ENCODE assay signal across 8 mouse cellular contexts in the genomic region with DNA sequence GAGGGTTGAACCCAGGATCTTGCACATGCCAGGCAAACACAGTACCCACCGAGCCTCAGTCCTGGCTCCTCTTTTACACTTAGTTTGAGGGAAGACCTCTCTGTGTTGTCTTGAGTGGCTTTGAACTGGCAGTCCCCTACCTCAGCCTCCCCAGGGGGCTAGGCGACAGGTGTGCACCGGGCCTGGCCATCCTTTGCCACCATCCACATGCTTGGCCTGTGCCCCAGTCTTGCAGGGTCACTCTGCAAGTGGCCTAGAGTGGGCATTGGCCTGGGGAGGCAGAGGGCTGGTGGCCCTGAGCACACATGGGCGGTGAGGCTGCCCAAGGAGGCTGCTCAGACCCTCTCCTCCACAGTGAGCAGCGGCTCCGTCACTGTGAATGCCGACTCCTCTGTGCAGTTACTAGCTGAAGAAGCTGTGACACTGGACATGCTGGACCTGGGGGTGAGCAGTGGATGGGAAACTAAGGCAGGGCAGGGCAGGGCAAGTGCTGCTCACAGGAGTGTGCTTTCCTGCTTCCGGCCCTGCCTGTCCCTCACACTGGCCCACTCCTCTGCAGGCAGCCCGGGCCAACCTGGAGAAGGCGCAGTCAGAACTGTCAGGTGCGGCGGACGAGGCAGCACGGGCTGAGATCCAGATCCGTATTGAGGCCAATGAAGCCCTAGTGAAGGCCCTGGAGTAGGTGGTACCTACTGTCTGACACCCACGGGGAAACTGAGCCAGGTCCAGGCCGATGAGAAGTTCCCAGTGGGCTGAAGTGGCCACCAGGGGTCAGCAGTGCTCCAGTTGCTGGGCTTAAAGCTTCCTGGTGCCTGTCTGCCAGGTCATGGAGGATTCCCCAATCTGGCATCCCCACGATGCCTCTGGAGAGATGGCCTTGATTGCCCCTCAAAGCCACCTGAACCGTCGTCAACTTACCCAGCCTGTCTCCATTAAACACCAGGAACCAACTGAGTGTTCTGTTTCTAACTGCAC. TPM values are rescaled to one million over a fixed set of nuclear protein-coding genes. Genes with fewer than 3 reads are reported as not detected.
DNase-seq lines count a peak whose midpoint lies in the region; ATAC-seq and TF ChIP-seq lines count a peak whose summit lies in the region.

No protein-coding gene starts in this region.

- no peaks in the 10 kb centered on the region for H3K27me3 ChIP-seq in heart, embryonic 14.5 days (ENCODE audit: control insufficient read depth, insufficient read depth, low read length)
- H3K27me3 ChIP-seq in kidney, postnatal 0 days (ENCODE audit: insufficient read depth, low read length) = no peaks in the 10 kb centered on the region
- H3K27me3 ChIP-seq in liver, postnatal 0 days (ENCODE audit: insufficient read depth, low read length) = no peaks in the 10 kb centered on the region

- WGBS in heart, embryonic 14.5 days = 67% methylated on average over 20 of the region's 20 CpGs
- 72% methylated on average over 20 of the region's 20 CpGs for WGBS in kidney, postnatal 0 days
- WGBS in liver, postnatal 0 days (ENCODE audit: insufficient replicate concordance) = 76% methylated on average over 20 of the region's 20 CpGs

- H3K36me3 ChIP-seq in heart, embryonic 14.5 days (ENCODE audit: control insufficient read depth, insufficient read depth, low read length) = peaks cover 46% of the 10 kb centered on the region
- peaks cover 28% of the 10 kb centered on the region for H3K36me3 ChIP-seq in kidney, postnatal 0 days (ENCODE audit: insufficient read depth, low read length)
- H3K36me3 ChIP-seq in liver, postnatal 0 days (replicated peaks; ENCODE audit: insufficient read depth, low read length) = peaks cover 26% of the 10 kb centered on the region

- TF ChIP-seq CTCF in kidney, postnatal 0 days (IDR thresholded peaks at IDR 0.05; ENCODE audit: low read depth) = peak; percentile 91
- TF ChIP-seq CTCF in liver, postnatal 0 days (IDR thresholded peaks at IDR 0.05; ENCODE audit: low read depth) = peak; percentile 92

- no peak for ATAC-seq in heart, embryonic 14.5 days (ENCODE audit: insufficient number of reproducible peaks, insufficient read depth, low FRiP score, low read depth)
- no peak for ATAC-seq in kidney, postnatal 0 days (replicated peaks; ENCODE audit: low FRiP score, low read depth)
- ATAC-seq in liver, postnatal 0 days = no peak

- peak overlapping the region; percentile 25; the same call in 1 of the 2 replicates for H3K4me2 ChIP-seq in heart, embryonic 14.5 days (ENCODE audit: low read length)
- H3K4me2 ChIP-seq in kidney, postnatal 0 days (ENCODE audit: low read length) = no peak overlapping the region
- H3K4me2 ChIP-seq in liver, postnatal 0 days (ENCODE audit: low read depth, low read length) = peak overlapping the region; percentile 96; the same call in 1 of the 2 replicates

- no peak overlapping the region for H3K4me3 ChIP-seq in heart, embryonic 14.5 days (ENCODE audit: control insufficient read depth in 1 of 2, insufficient read depth in 1 of 2, low read depth in 1 of 2, low read length in 2 of 2)
- H3K4me3 ChIP-seq in kidney, postnatal 0 days (replicated peaks; ENCODE audit: low read depth, low read length) = no peak overlapping the region
- no peak overlapping the region for H3K4me3 ChIP-seq in liver, postnatal 0 days (ENCODE audit: low read depth, low read length)

- H3K9ac ChIP-seq in heart, embryonic 14.5 days (ENCODE audit: low read length) = peak overlapping the region; percentile 99; the same call in 1 of the 2 replicates
- H3K9ac ChIP-seq in kidney, postnatal 0 days (ENCODE audit: low read depth, low read length) = no peak overlapping the region
- H3K9ac ChIP-seq in liver, postnatal 0 days (replicated peaks) = no peak overlapping the region

- H3K9me3 ChIP-seq in heart, embryonic 14.5 days (ENCODE audit: control insufficient read depth, low read length) = no peaks in the 10 kb centered on the region
- H3K9me3 ChIP-seq in kidney, postnatal 0 days (replicated peaks; ENCODE audit: low read length) = no peaks in the 10 kb centered on the region
- H3K9me3 ChIP-seq in liver, postnatal 0 days (ENCODE audit: low read length) = no peaks in the 10 kb centered on the region

- peak overlapping the region in 1 of 2 experiments; percentile 99; a peak in 1 of 4 replicates for H3K27ac ChIP-seq in heart, embryonic 14.5 days (replicated peaks in 1 of 2; ENCODE audit: control insufficient read depth in 1 of 2, insufficient read depth in 1 of 2, low read depth in 2 of 2, low read length in 2 of 2)
- H3K27ac ChIP-seq in kidney, postnatal 0 days = peak overlapping the region; percentile 100; the same call in 1 of the 2 replicates
- 0 out of 2 replicates have a peak overlapping the region, but pooled peaks have one; percentile 99 for H3K27ac ChIP-seq in liver, postnatal 0 days (ENCODE audit: low read depth)

- peaks cover 19 to 43% of the 10 kb centered on the region in 2 experiments for H3K4me1 ChIP-seq in heart, embryonic 14.5 days (ENCODE audit: control insufficient read depth in 2 of 2, insufficient read depth in 2 of 2, low read length in 2 of 2)
- H3K4me1 ChIP-seq in kidney, postnatal 0 days (replicated peaks; ENCODE audit: insufficient read depth, low read length) = peaks cover 16% of the 10 kb centered on the region
- H3K4me1 ChIP-seq in liver, postnatal 0 days (ENCODE audit: insufficient read depth) = peaks cover 50% of the 10 kb centered on the region

- TF ChIP-seq EP300 in liver, postnatal 0 days (IDR thresholded peaks at IDR 0.05; ENCODE audit: low read depth) = no peak; the same call in 1 of the 2 replicates

- peak; percentile 78 for DNase-seq in 3T3-L1 (ENCODE audit: low read depth, low spot score)
- peak; percentile 70 for DNase-seq in Muller cell, postnatal 12 days (ENCODE audit: inconsistent ontology term)
- DNase-seq in embryo, embryonic 9.5 days (ENCODE audit: extremely low spot score) = peak; percentile 74
- DNase-seq in kidney, postnatal 0 days (ENCODE audit: low spot score) = peak; percentile 77
- peak; percentile 83 for DNase-seq in liver, postnatal 0 days
- DNase-seq in right cerebral cortex, postnatal 10 days (ENCODE audit: low spot score in 2 of 2) = peak; percentile 80 to 82
- peak; percentile 66 to 82 for DNase-seq in urinary bladder, postnatal 4 days (ENCODE audit: low spot score in 2 of 2)

RNA-seq across cellular contexts. Expression of a gene that starts 2.9 kb away (rescaled TPM):
- polyA plus RNA-seq in heart, embryonic 14.5 days (2014; fragmentation: Nextera tagmentation; extraction: Ambion mirVana) = 21.2 and 25.8 TPM in 2 replicates
- polyA plus RNA-seq in kidney, postnatal 0 days (2015; fragmentation: Nextera tagmentation; extraction: Ambion mirVana) = 13.7 and 18.6 TPM in 2 replicates
- polyA plus RNA-seq in liver, postnatal 0 days (2015; fragmentation: Nextera tagmentation; extraction: Ambion mirVana) = 3.0 and 4.3 TPM in 2 replicates

RNA-seq across cellular contexts. Expression of a gene that starts 4.5 kb away (rescaled TPM):
- 1.6 and 2.6 TPM in 2 replicates for polyA plus RNA-seq in heart, embryonic 14.5 days (2014; fragmentation: Nextera tagmentation; extraction: Ambion mirVana)
- 4.7 and 6.4 TPM in 2 replicates for polyA plus RNA-seq in kidney, postnatal 0 days (2015; fragmentation: Nextera tagmentation; extraction: Ambion mirVana)
- 0.11 and 0.18 TPM in 2 replicates for polyA plus RNA-seq in liver, postnatal 0 days (2015; fragmentation: Nextera tagmentation; extraction: Ambion mirVana)

RNA-seq across cellular contexts. Expression of a gene that starts 6.7 kb away (rescaled TPM):
- 988 and 1,015 TPM in 2 replicates for polyA plus RNA-seq in heart, embryonic 14.5 days (2014; fragmentation: Nextera tagmentation; extraction: Ambion mirVana)
- 936 and 986 TPM in 2 replicates for polyA plus RNA-seq in kidney, postnatal 0 days (2015; fragmentation: Nextera tagmentation; extraction: Ambion mirVana)
- polyA plus RNA-seq in liver, postnatal 0 days (2015; fragmentation: Nextera tagmentation; extraction: Ambion mirVana) = 537 and 576 TPM in 2 replicates

RNA-seq across cellular contexts. Expression of a gene that starts 20.6 kb away (rescaled TPM):
- 79.4 and 80.7 TPM in 2 replicates for polyA plus RNA-seq in heart, embryonic 14.5 days (2014; fragmentation: Nextera tagmentation; extraction: Ambion mirVana)
- polyA plus RNA-seq in kidney, postnatal 0 days (2015; fragmentation: Nextera tagmentation; extraction: Ambion mirVana) = 290 and 317 TPM in 2 replicates
- polyA plus RNA-seq in liver, postnatal 0 days (2015; fragmentation: Nextera tagmentation; extraction: Ambion mirVana) = 87.0 and 93.3 TPM in 2 replicates

RNA-seq across cellular contexts. Expression of a gene that starts 27.6 kb away (rescaled TPM):
- polyA plus RNA-seq in heart, embryonic 14.5 days (2014; fragmentation: Nextera tagmentation; extraction: Ambion mirVana) = 7.7 and 11.1 TPM in 2 replicates
- polyA plus RNA-seq in kidney, postnatal 0 days (2015; fragmentation: Nextera tagmentation; extraction: Ambion mirVana) = 9.3 and 11.0 TPM in 2 replicates
- polyA plus RNA-seq in liver, postnatal 0 days (2015; fragmentation: Nextera tagmentation; extraction: Ambion mirVana) = 6.7 and 6.8 TPM in 2 replicates
